Mouse (Mus musculus): ENCODE data around the gene Dnmt3b. TPM values are rescaled to one million over a fixed set of nuclear protein-coding genes. Genes with fewer than 3 reads are reported as not detected.

The Dnmt3b gene
- total and polyA plus RNA-seq, 3 experiments, result 11.6 to 17.5 TPM; not detected in 1

DNA sequence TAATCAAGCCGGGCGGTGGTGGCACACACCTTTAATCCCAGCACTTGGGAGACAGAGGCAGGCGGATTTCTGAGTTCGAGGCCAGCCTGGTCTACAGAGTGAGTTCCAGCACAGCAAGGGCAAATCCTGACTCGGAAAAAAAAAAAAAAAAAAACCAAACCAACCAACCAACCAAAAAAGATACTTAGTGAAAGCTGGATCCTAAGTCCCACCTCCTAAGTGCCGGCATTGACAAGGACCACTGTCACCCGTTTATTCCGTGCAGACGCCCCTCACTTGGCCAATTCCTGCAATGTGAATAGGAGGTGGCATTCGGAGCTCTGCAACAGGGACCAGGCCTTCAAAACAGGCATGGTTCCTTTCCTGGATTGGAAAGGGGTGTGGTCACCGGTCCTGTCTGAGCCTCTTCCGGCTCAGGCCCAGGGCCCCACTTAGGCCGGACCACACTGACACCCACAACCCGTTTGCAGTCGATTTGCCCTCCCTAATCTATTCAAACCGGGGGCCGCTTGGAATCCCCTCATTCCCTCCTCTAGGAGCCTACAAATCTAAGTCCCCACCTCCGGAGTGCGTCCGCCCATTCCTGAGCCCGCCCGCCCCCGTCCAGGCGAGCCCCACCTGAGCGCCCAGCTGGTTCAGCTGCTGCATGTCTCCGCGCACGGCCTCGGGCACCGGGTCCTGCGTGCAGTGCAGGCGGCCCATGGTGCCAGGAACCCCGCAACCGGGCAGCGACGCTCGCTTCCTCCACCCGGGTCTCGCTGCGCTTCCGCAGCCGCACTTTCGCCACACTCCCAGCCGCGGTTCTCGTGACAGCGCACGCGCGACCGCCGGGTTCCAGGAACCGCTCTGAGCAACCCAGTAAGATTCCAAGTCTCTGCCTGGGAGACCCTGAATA, 17.0 kb upstream of the Dnmt3b start, which contains the start of gene Commd7:
Gene Commd7 (minus strand): TSS at position 806 of the 895 bp plus-strand sequence.
- TF ChIP-seq ELF1 (IDR thresholded peaks at IDR 0.05; ENCODE audit: low read depth, low read length), result peak; percentile 85
- TF ChIP-seq SMC3 (IDR thresholded peaks at IDR 0.05; ENCODE audit: low read depth, low read length), result no peak
- TF ChIP-seq CHD2 (IDR thresholded peaks at IDR 0.05; ENCODE audit: low read length), result no peak
- TF ChIP-seq MAZ (IDR thresholded peaks at IDR 0.05; ENCODE audit: low read depth, low read length), result no peak
- TF ChIP-seq POLR2A (IDR thresholded peaks at IDR 0.05; ENCODE audit: control insufficient read depth in 1 of 2, insufficient read depth in 1 of 2, low read depth in 1 of 2, low read length in 2 of 2, poor library complexity in 1 of 2), result peak; percentile 73
- TF ChIP-seq RCOR1 (IDR thresholded peaks at IDR 0.05; ENCODE audit: low read depth, low read length), result no peak
- TF ChIP-seq USF2 (IDR thresholded peaks at IDR 0.05; ENCODE audit: borderline replicate concordance in 1 of 2, insufficient read depth in 1 of 2, low read depth in 1 of 2, low read length in 2 of 2), result no peak
- no peak for TF ChIP-seq MYC (IDR thresholded peaks at IDR 0.05; ENCODE audit: low read depth, low read length)
- TF ChIP-seq TBP (IDR thresholded peaks at IDR 0.05; ENCODE audit: low read depth, low read length), result peak; percentile 44; the same call in 1 of the 2 replicates
- peak; percentile 44; the same call in 1 of the 2 replicates for TF ChIP-seq SIN3A (IDR thresholded peaks at IDR 0.05; ENCODE audit: low read length)
- 0 out of 2 replicates have a peak, but pooled peaks have one; percentile 42 for TF ChIP-seq UBTF (IDR thresholded peaks at IDR 0.05; ENCODE audit: borderline replicate concordance, insufficient read depth, low read depth, low read length)
- no peak for TF ChIP-seq E2F4 (IDR thresholded peaks at IDR 0.05; ENCODE audit: borderline replicate concordance, low read depth, low read length)
- no peak for TF ChIP-seq JUND (IDR thresholded peaks at IDR 0.05; ENCODE audit: low read depth, low read length)
- peak; percentile 38; the same call in 1 of the 2 replicates for TF ChIP-seq MAX (IDR thresholded peaks at IDR 0.05; ENCODE audit: low read length)
- no peak for TF ChIP-seq USF1 (IDR thresholded peaks at IDR 0.05; ENCODE audit: low read depth, low read length)
- no peak for TF ChIP-seq CTCF (IDR thresholded peaks at IDR 0.05 in 2 of 3, conservative IDR thresholded peaks at IDR 0.05 in 1 of 3; ENCODE audit: control insufficient read depth in 1 of 3, insufficient read depth in 1 of 3, low read depth in 2 of 3, low read length in 3 of 3, poor library complexity in 1 of 3, severe bottlenecking in 1 of 3)
- TF ChIP-seq CHD1 (IDR thresholded peaks at IDR 0.05; ENCODE audit: low read depth, low read length), result no peak
- TF ChIP-seq MAFK (IDR thresholded peaks at IDR 0.05; ENCODE audit: borderline replicate concordance, low read depth, low read length), result no peak
- peak; percentile 66 for TF ChIP-seq BHLHE40 (IDR thresholded peaks at IDR 0.05; ENCODE audit: borderline replicate concordance, low read depth, low read length)
- peak; percentile 49; the same call in 1 of the 2 replicates for TF ChIP-seq POLR2AphosphoS2 (IDR thresholded peaks at IDR 0.05; ENCODE audit: low read length)
- TF ChIP-seq MYB (IDR thresholded peaks at IDR 0.05; ENCODE audit: low read depth, low read length), result no peak
- TF ChIP-seq GATA1 (IDR thresholded peaks at IDR 0.05; ENCODE audit: low read depth, low read length), result no peak
- no peak for TF ChIP-seq RAD21 (IDR thresholded peaks at IDR 0.05; ENCODE audit: low read depth, low read length)
- no peak for TF ChIP-seq GABPA (IDR thresholded peaks at IDR 0.05; ENCODE audit: low read depth, low read length)
- no peak for TF ChIP-seq MEF2A (IDR thresholded peaks at IDR 0.05; ENCODE audit: extremely low read depth, insufficient replicate concordance, low read depth, low read length, poor library complexity, severe bottlenecking)
- no peak for TF ChIP-seq ZMIZ1 (IDR thresholded peaks at IDR 0.05; ENCODE audit: low read depth, low read length)
- peak; percentile 73 for TF ChIP-seq MXI1 (IDR thresholded peaks at IDR 0.05; ENCODE audit: low read depth, low read length)
- peak; percentile 82 for TF ChIP-seq ZNF384 (IDR thresholded peaks at IDR 0.05; ENCODE audit: low read depth, low read length)
- peak; percentile 30; the same call in 1 of the 2 replicates for TF ChIP-seq TCF12 (IDR thresholded peaks at IDR 0.05; ENCODE audit: low read depth, low read length)
- TF ChIP-seq NRF1 (IDR thresholded peaks at IDR 0.05; ENCODE audit: insufficient read depth, low read depth, low read length, poor library complexity, severe bottlenecking), result peak; percentile 79
- TF ChIP-seq KAT2A (conservative IDR thresholded peaks at IDR 0.05; ENCODE audit: low read depth, low read length), result no peak; the same call in 1 of the 2 replicates
- peak; percentile 57 for TF ChIP-seq NELFE (IDR thresholded peaks at IDR 0.05; ENCODE audit: low read depth, low read length)
- peak; percentile 80 for TF ChIP-seq HCFC1 (IDR thresholded peaks at IDR 0.05; ENCODE audit: low read depth, low read length)
- peak; percentile 87 for TF ChIP-seq ZC3H11A (IDR thresholded peaks at IDR 0.05; ENCODE audit: low read depth, low read length)
- Histone ChIP-seq H3K79me2 (ENCODE audit: control insufficient read depth, insufficient read depth, low read length, poor library complexity) (peaks cover 9% of the 10 kb centered on the region), H3K27ac (ENCODE audit: control insufficient read depth, low read depth, low read length) (peak within 1 kb of the TSS; percentile 56), H3K9me3 (replicated peaks; ENCODE audit: insufficient read depth, low read length) (no peaks in the 10 kb centered on the region), H3K4me3 (ENCODE audit: control insufficient read depth in 1 of 2, insufficient read depth in 1 of 2, low read depth in 2 of 2, low read length in 2 of 2) (peak within 1 kb of the TSS; percentile 61 to 76), H3K27me3 (ENCODE audit: control insufficient read depth in 1 of 2, insufficient read depth in 2 of 2, low read length in 2 of 2) (peaks cover 2 to 8% of the 10 kb centered on the region in 2 experiments; a peak in 3 of 4 replicates), H3K4me1 (ENCODE audit: control insufficient read depth in 1 of 2, insufficient read depth in 2 of 2, low read length in 2 of 2) (peaks cover 3 to 12% of the 10 kb centered on the region in 2 experiments), H3K36me3 (ENCODE audit: control insufficient read depth in 1 of 2, insufficient read depth in 2 of 2, low read length in 2 of 2) (peaks cover 0 to 15% of the 10 kb centered on the region in 2 experiments; a peak in 2 of 4 replicates), H3K9ac (ENCODE audit: control insufficient read depth, low read depth, low read length, poor library complexity, severe bottlenecking) (peak within 1 kb of the TSS; percentile 86)
- peak; percentile 88 for DNase-seq (ENCODE audit: low read depth, low spot score)

All from MEL (cell line).